Mouse (Mus musculus) embryonic fibroblast, embryonic 13.5 days (primary cell): ENCODE data around the gene Gm20388.

ENCODE experiments used
- CTCF ChIP-seq: IDR thresholded peaks from 2 replicates; pipeline ENCODE4 v1.5.1; 2011; ENCODE audit warnings: mild to moderate bottlenecking, control low read depth, low read length, moderate library complexity, borderline replicate concordance; ENCODE audit not compliant: insufficient read depth
- POLR2A ChIP-seq: IDR thresholded peaks from 2 replicates; pipeline ENCODE4 v1.6.1; 2011; ENCODE audit warnings: low read depth, mild to moderate bottlenecking, control low read depth, low read length, moderate library complexity

- TF ChIP-seq CTCF (no peak), POLR2A (no peak)
Observed at GRCm38 (mm10) chr8:123242107-123242923, 3331.7 kb downstream of the Gm20388 start.
